Mouse (Mus musculus): ENCODE results near the gene Ltbp2.

DNA sequence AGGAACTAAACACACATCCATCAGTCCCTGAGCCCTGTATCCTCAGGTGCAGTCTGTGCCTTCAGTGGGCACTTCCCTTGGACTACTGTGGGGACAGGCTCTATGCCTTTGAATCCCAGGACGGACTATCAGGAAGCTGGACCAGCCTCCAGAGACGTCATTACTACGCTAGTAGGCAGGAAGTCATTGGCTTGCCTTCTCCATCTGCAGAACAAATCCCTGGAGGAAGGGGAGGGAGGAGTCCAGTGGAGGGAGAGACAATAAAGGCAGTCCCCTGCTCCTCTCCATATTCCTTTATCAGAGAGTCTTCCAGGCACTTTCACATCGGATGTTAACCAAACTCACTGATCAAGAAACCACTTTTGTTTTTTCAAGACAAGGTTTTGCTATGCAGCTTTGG is 64.8 kb downstream of the Ltbp2 start:
- TF ChIP-seq CTCF (conservative IDR thresholded peaks at IDR 0.05; ENCODE audit: insufficient read depth, insufficient read length, low read depth, low read length) (no peak), POLR2A (IDR thresholded peaks at IDR 0.05; ENCODE audit: low read depth, low read length) (no peak)
